Mouse (Mus musculus) liver (tissue): ENCODE results near the gene Fras1.

Experiments
- DNase-seq: peaks from one replicate; pipeline ENCODE4 v3.0.0-alpha.2; 2020; ENCODE audit warnings: mixed read lengths

Gene Fras1

GRCm38 (mm10) chr5:96793953-96794635 is 420.3 kb downstream of the Fras1 start:
- no peak for DNase-seq

- DNase-seq, result no peak
These were observed 422.0 kb downstream of the Fras1 start for GRCm38 (mm10) chr5:96795752-96796151.

- DNase-seq, result no peak
These were observed 423.7 kb downstream of the Fras1 start for GRCm38 (mm10) chr5:96797465-96797864.

GRCm38 (mm10) chr5:96799165-96799564 is 425.4 kb downstream of the Fras1 start:
- no peak for DNase-seq

GRCm38 (mm10) chr5:96799969-96800368 is 426.2 kb downstream of the Fras1 start:
- DNase-seq, result no peak

- no peak for DNase-seq
These were observed 428.4 kb downstream of the Fras1 start for GRCm38 (mm10) chr5:96802185-96802584.

GRCm38 (mm10) chr5:96803091-96803490 is 429.3 kb downstream of the Fras1 start:
- DNase-seq, result no peak

- no peak for DNase-seq
These were observed 430.5 kb downstream of the Fras1 start for GRCm38 (mm10) chr5:96804304-96804703.

- DNase-seq, result no peak
These were observed 431.1 kb downstream of the Fras1 start for GRCm38 (mm10) chr5:96804813-96805212.

- no peak for DNase-seq
These were observed 436.9 kb downstream of the Fras1 start for GRCm38 (mm10) chr5:96810620-96811019.

GRCm38 (mm10) chr5:96824769-96825327 is 451.1 kb downstream of the Fras1 start:
- no peak for DNase-seq

GRCm38 (mm10) chr5:96827176-96827575 is 453.4 kb downstream of the Fras1 start:
- no peak for DNase-seq
